In genomic region chr11:50108823-50109244, GRCm38 (mm10) we compare ENCODE assay signal across 10 mouse cellular contexts. TPM values are rescaled to one million over a fixed set of nuclear protein-coding genes. Genes with fewer than 3 reads are reported as not detected.
A peak's percentile ranks its signal among the peaks of the same experiment; 100 is the strongest.
DNase-seq lines count a peak whose midpoint lies in the region; ATAC-seq and TF ChIP-seq lines count a peak whose summit lies in the region.
"Had no signal": no experiment of that assay in that cellular context is flagged by ENCODE, and none has a peak within 500 bp of the region (broad histone marks: within the 10 kb centered on the region; RNA-seq: fewer than 3 reads in every experiment).

No protein-coding gene starts in this region.

- peak; percentile 20; the same call in 1 of the 2 replicates for TF ChIP-seq POLR2A in heart, adult 2 months (IDR thresholded peaks at IDR 0.05; ENCODE audit: insufficient read depth, low read depth, low read length)
- no peak for TF ChIP-seq POLR2A in bone marrow macrophage, adult 2 months (IDR thresholded peaks at IDR 0.05; ENCODE audit: borderline replicate concordance, low read depth, low read length)

- peaks cover 10% of the 10 kb centered on the region for H3K4me1 ChIP-seq in heart, adult 2 months (ENCODE audit: control insufficient read depth, insufficient read depth, low read length)
- peaks cover 41% of the 10 kb centered on the region for H3K4me1 ChIP-seq in bone marrow macrophage, adult 2 months (ENCODE audit: control insufficient read depth, insufficient read depth, low read length)
- no peaks in the 10 kb centered on the region for H3K4me1 ChIP-seq in intestine, embryonic 14.5 days (replicated peaks; ENCODE audit: control insufficient read depth, insufficient read depth, low read length)
- no peaks in the 10 kb centered on the region for H3K4me1 ChIP-seq in lung, embryonic 15.5 days

- H3K79me2 ChIP-seq in heart, adult 2 months (replicated peaks; ENCODE audit: control insufficient read depth, insufficient read depth, low read length) = no peaks in the 10 kb centered on the region

- H3K27me3 ChIP-seq in heart, adult 2 months (ENCODE audit: control insufficient read depth, insufficient read depth, low read length) = no peaks in the 10 kb centered on the region
- no peaks in the 10 kb centered on the region for H3K27me3 ChIP-seq in intestine, embryonic 14.5 days (replicated peaks; ENCODE audit: control insufficient read depth, insufficient read depth, low read length)
- H3K27me3 ChIP-seq in lung, embryonic 15.5 days = no peaks in the 10 kb centered on the region

- H3K27ac ChIP-seq in heart, adult 2 months = peak overlapping the region; percentile 64
- H3K27ac ChIP-seq in bone marrow macrophage, adult 2 months (ENCODE audit: insufficient read depth, low read depth, low read length) = peak overlapping the region; percentile 97
- H3K27ac ChIP-seq in intestine, embryonic 14.5 days (ENCODE audit: low read depth) = peak overlapping the region; percentile 9; the same call in 1 of the 2 replicates
- H3K27ac ChIP-seq in lung, embryonic 15.5 days = peak overlapping the region; percentile 78

- TF ChIP-seq EP300 in heart, adult 2 months (IDR thresholded peaks at IDR 0.05; ENCODE audit: insufficient read depth, low read depth, low read length) = no peak

- WGBS in heart, adult 2 months = 42% methylated on average over 8 of the region's 8 CpGs
- WGBS in intestine, embryonic 14.5 days = 73% methylated on average over 8 of the region's 8 CpGs
- 67% methylated on average over 8 of the region's 8 CpGs for WGBS in lung, embryonic 15.5 days

- peak in 1 of 2 experiments; percentile 33 for DNase-seq in heart, adult 2 months
- DNase-seq in heart, postnatal 25 days (ENCODE audit: low spot score) = no peak
- no peak for DNase-seq in intestine, embryonic 14.5 days (ENCODE audit: low spot score)
- no peak for DNase-seq in layer of hippocampus, adult 11-12 months (ENCODE audit: low spot score)
- DNase-seq in embryo, embryonic 11 days = no peak
- no peak for DNase-seq in frontal cortex, postnatal 14 days (ENCODE audit: low spot score in 2 of 2)
- DNase-seq: thymus, postnatal 4 days had no signal

- intact Hi-C loops in heart, adult 2 months (cut with DNase I) = loop anchor here (2.0 to 5.0 kb wide), 2 partner anchors 42 to 84 kb away; partner anchors contain the start of gene Rnf130
- intact Hi-C loops in heart, postnatal 25 days (cut with DNase I) = loop anchor here (5.0 kb wide), 1 partner anchor 82 kb away; the partner anchor contains the start of gene Rnf130

- no peak overlapping the region; the same call in 1 of the 2 replicates for H3K9ac ChIP-seq in heart, adult 2 months (ENCODE audit: low read depth, low read length)
- H3K9ac ChIP-seq in intestine, embryonic 14.5 days (ENCODE audit: low read length) = no peak overlapping the region
- no peak overlapping the region for H3K9ac ChIP-seq in lung, embryonic 15.5 days

- H3K4me3 ChIP-seq in heart, adult 2 months = no peak overlapping the region
- peak overlapping the region; percentile 42 for H3K4me3 ChIP-seq in bone marrow macrophage, adult 2 months (ENCODE audit: insufficient read depth, low read length)
- no peak overlapping the region for H3K4me3 ChIP-seq in intestine, embryonic 14.5 days (ENCODE audit: low read depth, low read length)
- no peak overlapping the region for H3K4me3 ChIP-seq in lung, embryonic 15.5 days

- H3K4me2 ChIP-seq in intestine, embryonic 14.5 days (ENCODE audit: low read length) = no peak overlapping the region
- no peak overlapping the region for H3K4me2 ChIP-seq in lung, embryonic 15.5 days

- H3K9me3 ChIP-seq in intestine, embryonic 14.5 days (ENCODE audit: control insufficient read depth, low read length) = no peaks in the 10 kb centered on the region
- no peaks in the 10 kb centered on the region for H3K9me3 ChIP-seq in lung, embryonic 15.5 days
- H3K9me3 ChIP-seq: G1E had no signal

- TF ChIP-seq CTCF in heart, adult 2 months (IDR thresholded peaks at IDR 0.05) = no peak
- no peak for TF ChIP-seq CTCF in bone marrow macrophage, adult 2 months (IDR thresholded peaks at IDR 0.05; ENCODE audit: low read depth, low read length)

- 0 out of 2 replicates have a peak, but pooled peaks cover 2% of the 10 kb centered on the region for H3K36me3 ChIP-seq in heart, adult 2 months (ENCODE audit: control insufficient read depth, insufficient read depth, low read length)
- H3K36me3 ChIP-seq in intestine, embryonic 14.5 days (ENCODE audit: control insufficient read depth, insufficient read depth, low read length) = 0 out of 2 replicates have a peak, but pooled peaks cover 15% of the 10 kb centered on the region
- no peaks in the 10 kb centered on the region for H3K36me3 ChIP-seq in lung, embryonic 15.5 days

- ATAC-seq in intestine, embryonic 14.5 days (replicated peaks; ENCODE audit: low FRiP score, low TSS enrichment, low read depth) = no peak
- no peak for ATAC-seq in lung, embryonic 15.5 days (ENCODE audit: borderline replicate concordance, extremely low read depth, low FRiP score, low TSS enrichment)

RNA-seq across cellular contexts. Expression of gene Tbc1d9b, which starts 22.4 kb away (rescaled TPM):
- 10 to 100 TPM; 41.4 to 44.0 TPM for total RNA-seq in heart, adult 2 months (2021)
- 30.9 and 39.6 TPM in 2 replicates for polyA plus RNA-seq in heart, adult 2 months (2012; rRNA removed)
- total RNA-seq in heart, postnatal 25 days (2021) = 10 to 100 TPM; 42.9 to 43.9 TPM
- 54.8 and 68.9 TPM in 2 replicates for polyA plus RNA-seq in bone marrow macrophage, adult 2 months (2012; ENCODE audit: insufficient read depth, insufficient read length, missing spikeins)
- polyA plus RNA-seq in intestine, embryonic 14.5 days (2014; fragmentation: Nextera tagmentation; extraction: Ambion mirVana) = 37.3 and 41.4 TPM in 2 replicates
- 40.0 and 46.5 TPM in 2 replicates for polyA plus RNA-seq in lung, embryonic 15.5 days (2015; fragmentation: Nextera tagmentation; extraction: Ambion mirVana)

Comparison
In these comparisons a context has a peak if more than half of its experiments do, and no peak if none do; other contexts are left out.
1. H3K27ac ChIP-seq: peak in every context shown above with its lines; median percentile 97 in bone marrow macrophage, adult 2 months; 78 in lung, embryonic 15.5 days; 64 in heart, adult 2 months; 9 in intestine, embryonic 14.5 days.